Mouse (Mus musculus) thymus, adult 2 months (tissue): Measurements from ENCODE around the gene Vsig10.

ENCODE experiments used
- CTCF ChIP-seq: fragments of 200-500 bp; IDR thresholded peaks from 2 replicates; pipeline ENCODE4 v1.5.1; 2012; ENCODE audit warnings: mild to moderate bottlenecking, control low read depth, low read length, moderate library complexity, borderline replicate concordance; ENCODE audit not compliant: control insufficient read depth, poor library complexity, insufficient read depth; ENCODE audit errors: extremely low read depth
- POLR2A ChIP-seq: fragments of 200-500 bp; IDR thresholded peaks from 2 replicates; pipeline ENCODE4 v1.6.1; 2012; ENCODE audit warnings: mild to moderate bottlenecking, low read length, control low read depth, moderate library complexity; ENCODE audit not compliant: control insufficient read depth, poor library complexity, insufficient read depth; ENCODE audit errors: extremely low read depth

- TF ChIP-seq POLR2A (no peak), CTCF (no peak)
Measured at GRCm38 (mm10) chr5:117271945-117272344, 46.9 kb upstream of the Vsig10 start.
